Mouse (Mus musculus): ENCODE results near the gene Snd1. TPM values are rescaled to one million over a fixed set of nuclear protein-coding genes. Genes with fewer than 3 reads are reported as not detected.

The Snd1 gene
- total RNA-seq, 2 experiments from 2014 or later: 80.2 to 83.3 TPM

- DNase-seq (ENCODE audit: low spot score in 2 of 2): no peak
Measured at GRCm38 (mm10) chr6:28789685-28790084, 314.7 kb downstream of the Snd1 start.

- no peak for DNase-seq (ENCODE audit: low spot score in 2 of 2)
Measured at GRCm38 (mm10) chr6:28791183-28791582, 316.2 kb downstream of the Snd1 start.

GRCm38 (mm10) chr6:28791809-28792208, 316.9 kb downstream of the Snd1 start:
- no peak for DNase-seq (ENCODE audit: low spot score in 2 of 2)

GRCm38 (mm10) chr6:28795380-28795779, 320.4 kb downstream of the Snd1 start:
- DNase-seq (ENCODE audit: low spot score in 2 of 2): no peak

GRCm38 (mm10) chr6:28795792-28796515, 321.0 kb downstream of the Snd1 start:
- DNase-seq (ENCODE audit: low spot score in 2 of 2): no peak

- DNase-seq (ENCODE audit: low spot score in 2 of 2): no peak
Measured at GRCm38 (mm10) chr6:28799818-28800217, 324.9 kb downstream of the Snd1 start.

- no peak for DNase-seq (ENCODE audit: low spot score in 2 of 2)
Measured at GRCm38 (mm10) chr6:28800976-28801375, 326.0 kb downstream of the Snd1 start.

GRCm38 (mm10) chr6:28803678-28804279, 328.8 kb downstream of the Snd1 start:
- no peak for DNase-seq (ENCODE audit: low spot score in 2 of 2)

- DNase-seq (ENCODE audit: low spot score in 2 of 2): no peak
Measured at GRCm38 (mm10) chr6:28804751-28805150, 329.8 kb downstream of the Snd1 start.

GRCm38 (mm10) chr6:28813057-28813456, 338.1 kb downstream of the Snd1 start:
- DNase-seq (ENCODE audit: low spot score in 2 of 2): no peak

- DNase-seq (ENCODE audit: low spot score in 2 of 2): no peak
Measured at GRCm38 (mm10) chr6:28814895-28815294, 340.0 kb downstream of the Snd1 start.

GRCm38 (mm10) chr6:28817039-28817438, 342.1 kb downstream of the Snd1 start:
- DNase-seq (ENCODE audit: low spot score in 2 of 2): no peak

GRCm38 (mm10) chr6:28819509-28820358, 344.8 kb downstream of the Snd1 start:
- DNase-seq (ENCODE audit: low spot score in 2 of 2): no peak

- no peak for DNase-seq (ENCODE audit: low spot score in 2 of 2)
Measured at GRCm38 (mm10) chr6:28822296-28822695, 347.4 kb downstream of the Snd1 start.

- no peak for DNase-seq (ENCODE audit: low spot score in 2 of 2)
Measured at GRCm38 (mm10) chr6:28823375-28823774, 348.4 kb downstream of the Snd1 start.

- no peak for DNase-seq (ENCODE audit: low spot score in 2 of 2)
Measured at GRCm38 (mm10) chr6:28823802-28824201, 348.9 kb downstream of the Snd1 start.

- no peak for DNase-seq (ENCODE audit: low spot score in 2 of 2)
Measured at GRCm38 (mm10) chr6:28825894-28826293, 351.0 kb downstream of the Snd1 start.

- DNase-seq (ENCODE audit: low spot score in 2 of 2): no peak
Measured at GRCm38 (mm10) chr6:28826689-28827389, 351.9 kb downstream of the Snd1 start.

- no peak for DNase-seq (ENCODE audit: low spot score in 2 of 2)
Measured at GRCm38 (mm10) chr6:28827565-28827964, 352.6 kb downstream of the Snd1 start.

GRCm38 (mm10) chr6:28828593-28828992, 353.7 kb downstream of the Snd1 start:
- DNase-seq (ENCODE audit: low spot score in 2 of 2): no peak

- DNase-seq (ENCODE audit: low spot score in 2 of 2): no peak
Measured at GRCm38 (mm10) chr6:28830306-28830705, 355.4 kb downstream of the Snd1 start.
